Mouse (Mus musculus): ENCODE results near the gene Ikzf2. TPM values are rescaled to one million over a fixed set of nuclear protein-coding genes. Genes with fewer than 3 reads are reported as not detected.

Gene Ikzf2
- polyA plus RNA-seq, 1 experiment from 2014 or later: 2.6 TPM

DNA sequence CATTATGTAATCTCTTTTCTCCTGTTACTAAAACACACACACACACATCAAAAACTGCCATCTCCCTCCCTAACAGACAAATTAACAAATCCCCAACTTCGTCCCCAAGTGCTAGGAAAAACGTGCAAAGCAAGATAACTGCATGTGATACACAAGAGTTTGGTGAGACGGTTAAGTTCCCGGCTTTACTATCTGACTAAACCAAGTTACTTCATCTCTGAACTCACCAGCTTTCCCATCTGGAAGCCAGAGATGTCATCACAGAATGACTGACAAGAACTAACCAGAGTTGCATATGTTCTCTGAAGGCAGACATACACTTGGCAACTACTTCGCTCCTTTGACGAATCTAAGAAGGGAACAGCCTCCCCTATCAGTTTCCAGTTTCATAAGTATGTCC lies 56.5 kb downstream of the Ikzf2 start:
- no peak overlapping the region for H3K4me3 ChIP-seq

DNA sequence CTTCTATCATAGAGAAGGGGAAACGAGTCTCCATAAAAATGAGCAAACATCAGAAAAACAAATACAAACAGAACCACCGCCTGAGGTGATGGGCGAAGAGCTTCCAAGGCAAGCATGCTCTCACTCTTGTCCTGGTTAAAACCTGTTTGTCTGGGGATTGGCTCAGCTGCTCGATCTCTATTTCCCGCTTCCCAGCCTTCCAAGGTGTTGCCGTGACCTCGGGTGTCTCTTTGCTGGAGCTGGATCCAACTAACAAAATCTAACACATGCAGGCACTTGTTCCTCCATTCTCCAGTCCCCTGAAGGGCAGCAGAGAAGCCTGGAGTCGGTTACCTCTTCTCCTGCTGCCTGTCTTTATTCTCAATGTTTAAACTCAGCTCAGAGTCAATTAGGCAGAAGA lies 57.5 kb downstream of the Ikzf2 start:
- no peaks in the 10 kb centered on the region for H3K27me3 ChIP-seq (replicated peaks)

More for the DNA sequence above, 56.5 kb downstream of the Ikzf2 start:
- no peak overlapping the region for H3K9ac ChIP-seq
- no peaks in the 10 kb centered on the region for H3K27me3 ChIP-seq (replicated peaks)
- no peak for ATAC-seq (ENCODE audit: insufficient number of reproducible peaks, low FRiP score)
- H3K36me3 ChIP-seq: no peaks in the 10 kb centered on the region
- H3K27ac ChIP-seq (ENCODE audit: poor library complexity, severe bottlenecking): no peak overlapping the region
- no peaks in the 10 kb centered on the region for H3K9me3 ChIP-seq (replicated peaks)
- H3K4me2 ChIP-seq: no peak overlapping the region
- no peaks in the 10 kb centered on the region for H3K4me1 ChIP-seq (replicated peaks)
- WGBS: 63% methylated on average over 6 of the region's 6 CpGs

DNA sequence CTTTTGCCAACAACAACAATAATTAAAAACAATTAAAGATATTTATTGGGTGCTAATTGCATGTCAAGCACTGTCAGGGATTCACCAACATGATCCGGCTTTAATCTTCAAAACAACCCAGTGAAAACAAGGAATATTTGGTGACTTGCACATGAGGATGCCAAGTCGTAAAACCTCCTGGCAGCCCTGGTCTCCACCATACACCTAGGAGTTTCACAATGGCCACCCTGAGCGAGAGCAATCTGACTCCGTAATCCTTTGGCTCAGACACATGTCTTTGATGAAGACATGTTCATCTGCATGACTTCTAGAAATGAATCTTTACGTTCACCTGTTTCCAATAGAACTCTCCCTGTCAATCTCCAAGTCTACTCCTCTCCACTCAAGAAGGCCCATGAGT lies 75.0 kb downstream of the Ikzf2 start:
- WGBS: 93% methylated on average over 5 of the region's 5 CpGs
- H3K9ac ChIP-seq: no peak overlapping the region
- H3K27me3 ChIP-seq (replicated peaks): no peaks in the 10 kb centered on the region
- H3K9me3 ChIP-seq (replicated peaks): no peaks in the 10 kb centered on the region
- H3K4me3 ChIP-seq: no peak overlapping the region
- H3K36me3 ChIP-seq: no peaks in the 10 kb centered on the region
- H3K4me1 ChIP-seq (replicated peaks): peaks cover 9% of the 10 kb centered on the region
- no peak overlapping the region for H3K27ac ChIP-seq (ENCODE audit: poor library complexity, severe bottlenecking)
- ATAC-seq (ENCODE audit: insufficient number of reproducible peaks, low FRiP score): no peak
- H3K4me2 ChIP-seq: no peak overlapping the region

More for the DNA sequence above, 57.5 kb downstream of the Ikzf2 start:
- Histone ChIP-seq H3K4me1 (replicated peaks) (no peaks in the 10 kb centered on the region), H3K9me3 (replicated peaks) (no peaks in the 10 kb centered on the region), H3K27ac (ENCODE audit: poor library complexity, severe bottlenecking) (no peak overlapping the region), H3K4me3 (no peak overlapping the region), H3K36me3 (no peaks in the 10 kb centered on the region), H3K4me2 (no peak overlapping the region), H3K9ac (no peak overlapping the region)
- 83% methylated on average over 8 of the region's 8 CpGs for WGBS
- ATAC-seq (ENCODE audit: insufficient number of reproducible peaks, low FRiP score): no peak

DNA sequence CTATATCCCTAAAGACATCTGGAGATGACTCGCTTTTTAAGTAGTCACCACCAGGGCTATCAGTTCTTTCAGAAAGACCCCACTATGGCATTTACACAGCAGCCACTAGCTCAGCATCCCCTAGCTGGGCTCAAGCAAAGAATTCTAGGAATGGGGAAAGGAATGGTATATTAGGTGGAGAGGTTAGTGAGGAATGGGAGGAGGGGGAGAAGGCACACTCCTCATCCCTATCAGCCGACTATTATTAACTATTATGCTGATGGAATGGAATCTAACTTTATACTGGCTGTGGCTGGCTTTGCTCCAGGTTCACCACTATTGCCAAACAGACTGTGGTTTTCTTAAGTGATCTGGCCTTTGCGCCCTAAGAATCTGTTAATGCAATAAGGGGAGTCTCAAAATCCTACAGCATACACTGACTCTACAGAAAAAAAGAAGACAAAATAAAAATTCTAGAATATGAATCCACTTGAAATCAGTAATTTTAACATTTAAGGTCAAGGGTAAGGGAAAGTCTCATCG lies 75.8 kb downstream of the Ikzf2 start:
- 58% methylated on average over 4 of the region's 4 CpGs for WGBS
- no peaks in the 10 kb centered on the region for H3K27me3 ChIP-seq (replicated peaks)
- H3K4me2 ChIP-seq: no peak overlapping the region
- H3K9ac ChIP-seq: no peak overlapping the region
- ATAC-seq (ENCODE audit: insufficient number of reproducible peaks, low FRiP score): no peak
- H3K4me3 ChIP-seq: no peak overlapping the region
- no peaks in the 10 kb centered on the region for H3K9me3 ChIP-seq (replicated peaks)
- H3K27ac ChIP-seq (ENCODE audit: poor library complexity, severe bottlenecking): no peak overlapping the region
- no peaks in the 10 kb centered on the region for H3K36me3 ChIP-seq
- peaks cover 9% of the 10 kb centered on the region for H3K4me1 ChIP-seq (replicated peaks)

DNA sequence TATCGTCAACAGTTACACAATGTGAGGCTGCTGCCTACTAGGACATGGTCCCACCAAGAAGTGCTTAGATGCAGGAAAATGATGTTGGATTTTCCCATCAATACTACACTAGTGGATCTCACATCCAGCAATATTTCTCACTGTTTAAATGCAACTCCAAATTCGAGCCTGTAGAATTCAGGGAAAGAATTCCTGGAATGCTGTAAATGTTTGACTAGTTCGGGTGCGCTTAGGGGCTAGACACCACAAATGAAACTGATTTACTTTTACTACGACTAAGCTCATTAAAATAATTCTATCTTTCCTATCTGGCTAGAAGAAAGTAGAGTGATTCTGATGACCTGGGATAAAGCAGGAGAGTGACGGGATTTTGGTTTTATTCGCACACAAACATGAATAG lies 76.3 kb downstream of the Ikzf2 start:
- H3K27ac ChIP-seq (ENCODE audit: poor library complexity, severe bottlenecking): no peak overlapping the region
- no peak for ATAC-seq (ENCODE audit: insufficient number of reproducible peaks, low FRiP score)
- no peaks in the 10 kb centered on the region for H3K9me3 ChIP-seq (replicated peaks)
- H3K4me2 ChIP-seq: no peak overlapping the region
- peaks cover 9% of the 10 kb centered on the region for H3K4me1 ChIP-seq (replicated peaks)
- no peaks in the 10 kb centered on the region for H3K36me3 ChIP-seq
- no peaks in the 10 kb centered on the region for H3K27me3 ChIP-seq (replicated peaks)
- no peak overlapping the region for H3K4me3 ChIP-seq
- no peak overlapping the region for H3K9ac ChIP-seq
- WGBS: 66% methylated on average over 7 of the region's 7 CpGs

DNA sequence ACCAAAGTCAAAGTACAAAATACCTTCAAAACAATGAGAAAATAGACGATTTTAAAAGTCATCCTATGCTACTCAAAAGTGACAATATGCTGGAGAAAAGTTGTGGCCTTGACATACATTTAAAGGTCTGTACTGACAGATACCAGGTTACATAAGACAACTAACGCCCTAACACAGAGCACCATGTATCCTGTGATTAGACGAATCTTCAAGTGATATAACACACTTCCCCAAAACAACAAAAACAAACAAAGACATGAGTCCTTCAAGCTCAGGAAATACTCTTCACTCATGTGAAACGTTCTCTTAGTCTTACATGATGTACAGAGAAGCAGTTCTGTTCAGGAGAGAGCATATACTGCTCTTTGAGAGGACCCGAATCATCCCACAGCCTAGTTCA lies 78.2 kb downstream of the Ikzf2 start:
- H3K4me3 ChIP-seq: no peak overlapping the region
- H3K4me2 ChIP-seq: no peak overlapping the region
- H3K9me3 ChIP-seq (replicated peaks): no peaks in the 10 kb centered on the region
- peaks cover 13% of the 10 kb centered on the region for H3K4me1 ChIP-seq (replicated peaks)
- ATAC-seq (ENCODE audit: insufficient number of reproducible peaks, low FRiP score): no peak
- no peak overlapping the region for H3K9ac ChIP-seq
- no peaks in the 10 kb centered on the region for H3K27me3 ChIP-seq (replicated peaks)
- no peaks in the 10 kb centered on the region for H3K36me3 ChIP-seq
- 63% methylated on average over 5 of the region's 5 CpGs for WGBS
- H3K27ac ChIP-seq (ENCODE audit: poor library complexity, severe bottlenecking): no peak overlapping the region

DNA sequence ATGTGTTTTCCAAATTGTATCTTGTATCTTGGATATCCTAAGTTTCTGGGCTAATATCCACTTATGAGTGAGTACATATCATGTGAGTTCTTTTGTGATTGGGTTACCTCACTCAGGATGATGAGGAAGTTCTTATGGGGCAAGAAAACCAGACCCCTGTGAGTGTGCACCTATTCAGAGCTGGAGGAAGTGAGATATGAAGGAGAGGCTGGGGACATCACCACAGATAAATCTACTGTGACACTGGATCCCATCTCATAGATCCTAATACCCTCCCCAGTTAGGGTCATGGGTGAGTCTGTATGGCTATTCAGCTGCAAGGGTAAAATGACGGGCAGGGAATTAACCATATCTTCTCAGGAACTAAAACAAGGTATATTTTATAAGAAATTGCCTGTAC lies 80.2 kb downstream of the Ikzf2 start:
- no peak overlapping the region for H3K4me3 ChIP-seq
- peaks cover 17% of the 10 kb centered on the region for H3K4me1 ChIP-seq (replicated peaks)
- H3K9ac ChIP-seq: no peak overlapping the region
- no peak for ATAC-seq (ENCODE audit: insufficient number of reproducible peaks, low FRiP score)
- no peaks in the 10 kb centered on the region for H3K36me3 ChIP-seq
- no peak overlapping the region for H3K27ac ChIP-seq (ENCODE audit: poor library complexity, severe bottlenecking)
- 82% methylated on average over 1 of the region's 1 CpGs for WGBS
- H3K4me2 ChIP-seq: no peak overlapping the region
- H3K27me3 ChIP-seq (replicated peaks): no peaks in the 10 kb centered on the region
- H3K9me3 ChIP-seq (replicated peaks): no peaks in the 10 kb centered on the region

DNA sequence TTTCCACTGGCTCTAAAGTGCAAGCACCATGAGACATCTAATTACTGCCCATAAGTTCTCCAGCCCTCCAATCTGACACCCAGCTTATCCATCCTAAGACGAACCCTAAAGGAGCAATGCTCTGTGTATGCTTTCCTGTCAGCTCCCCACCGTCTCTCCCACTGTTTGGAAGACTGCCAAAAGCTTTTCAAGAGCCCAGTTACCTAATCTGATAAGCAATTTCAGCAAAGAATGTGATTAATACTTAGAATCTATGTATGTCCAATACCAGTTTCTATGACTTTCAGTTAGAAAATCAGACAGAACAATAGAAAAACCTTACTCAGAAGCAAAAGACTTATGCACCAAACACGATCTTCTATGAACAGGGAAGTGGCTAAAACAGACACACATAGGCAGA lies 82.8 kb downstream of the Ikzf2 start:
- Histone ChIP-seq H3K9ac (no peak overlapping the region), H3K4me1 (replicated peaks) (0 out of 2 replicates have a peak, but pooled peaks cover 12% of the 10 kb centered on the region), H3K36me3 (no peaks in the 10 kb centered on the region), H3K4me3 (no peak overlapping the region), H3K9me3 (replicated peaks) (no peaks in the 10 kb centered on the region), H3K27me3 (replicated peaks) (no peaks in the 10 kb centered on the region), H3K4me2 (no peak overlapping the region), H3K27ac (ENCODE audit: poor library complexity, severe bottlenecking) (no peak overlapping the region)
- no peak for ATAC-seq (ENCODE audit: insufficient number of reproducible peaks, low FRiP score)
- 23% methylated on average over 3 of the region's 3 CpGs for WGBS

DNA sequence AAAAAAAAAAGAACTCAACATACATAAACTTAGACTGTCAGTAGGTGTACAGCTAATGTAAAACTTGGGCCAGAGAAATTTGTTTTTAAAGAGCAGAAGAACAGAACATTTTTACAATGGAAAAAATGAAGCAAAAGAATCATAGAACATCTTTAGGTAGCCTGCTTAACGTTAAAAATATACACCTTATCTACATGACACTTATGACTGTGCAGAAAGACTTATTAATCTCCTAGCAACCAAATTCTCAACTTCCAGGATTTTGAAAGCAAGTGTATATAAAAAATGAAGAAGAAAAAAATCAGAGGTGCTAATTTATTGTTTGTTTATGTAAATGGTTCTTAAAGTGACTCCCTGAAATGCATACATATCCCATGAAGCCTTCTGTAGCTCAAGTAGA lies 86.1 kb downstream of the Ikzf2 start:
- Histone ChIP-seq H3K27ac (ENCODE audit: poor library complexity, severe bottlenecking) (no peak overlapping the region), H3K9me3 (replicated peaks) (no peaks in the 10 kb centered on the region), H3K27me3 (replicated peaks) (no peaks in the 10 kb centered on the region), H3K4me3 (no peak overlapping the region), H3K4me1 (replicated peaks) (0 out of 2 replicates have a peak, but pooled peaks cover 8% of the 10 kb centered on the region), H3K4me2 (no peak overlapping the region), H3K36me3 (no peaks in the 10 kb centered on the region), H3K9ac (no peak overlapping the region)
- ATAC-seq (ENCODE audit: insufficient number of reproducible peaks, low FRiP score): no peak
- WGBS: 36% methylated on average over 1 of the region's 1 CpGs

DNA sequence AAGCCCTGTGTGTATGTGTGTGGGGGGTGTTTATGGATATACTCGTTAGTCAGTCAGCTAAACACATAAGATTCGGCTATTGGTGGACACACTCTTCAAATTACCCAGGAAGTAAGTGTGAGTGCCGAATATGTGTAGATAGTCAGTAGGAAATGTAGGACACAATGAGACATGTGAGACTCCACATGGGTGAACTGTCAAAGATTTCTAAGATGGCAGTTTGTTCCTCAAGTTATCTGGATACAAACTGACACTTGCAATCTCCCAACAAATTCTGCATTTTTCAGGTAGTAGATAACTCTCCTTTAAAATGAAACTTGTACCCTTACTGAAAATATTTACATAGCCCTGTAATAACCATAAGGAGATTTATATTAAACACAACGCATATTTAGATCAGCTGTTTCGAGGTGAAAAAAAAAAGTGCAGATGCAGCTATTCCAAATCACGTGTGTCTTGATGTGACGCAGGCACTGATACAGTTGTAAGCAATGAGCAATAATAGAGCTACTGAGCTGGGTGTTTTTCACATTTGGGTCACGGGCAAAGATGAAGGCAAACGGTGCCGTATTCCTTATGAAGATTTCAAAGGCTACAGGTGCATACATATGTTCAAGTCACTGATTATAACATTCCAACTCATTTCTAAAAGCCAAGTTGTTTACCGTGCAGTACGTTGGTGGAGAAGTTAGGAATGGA lies 87.8 kb downstream of the Ikzf2 start:
- Histone ChIP-seq H3K4me3 (no peak overlapping the region), H3K4me1 (replicated peaks) (0 out of 2 replicates have a peak, but pooled peaks cover 8% of the 10 kb centered on the region), H3K4me2 (no peak overlapping the region), H3K9ac (no peak overlapping the region), H3K36me3 (no peaks in the 10 kb centered on the region), H3K27me3 (replicated peaks) (no peaks in the 10 kb centered on the region), H3K27ac (ENCODE audit: poor library complexity, severe bottlenecking) (no peak overlapping the region), H3K9me3 (replicated peaks) (no peaks in the 10 kb centered on the region)
- ATAC-seq (ENCODE audit: insufficient number of reproducible peaks, low FRiP score): no peak
- WGBS: 86% methylated on average over 12 of the region's 12 CpGs

DNA sequence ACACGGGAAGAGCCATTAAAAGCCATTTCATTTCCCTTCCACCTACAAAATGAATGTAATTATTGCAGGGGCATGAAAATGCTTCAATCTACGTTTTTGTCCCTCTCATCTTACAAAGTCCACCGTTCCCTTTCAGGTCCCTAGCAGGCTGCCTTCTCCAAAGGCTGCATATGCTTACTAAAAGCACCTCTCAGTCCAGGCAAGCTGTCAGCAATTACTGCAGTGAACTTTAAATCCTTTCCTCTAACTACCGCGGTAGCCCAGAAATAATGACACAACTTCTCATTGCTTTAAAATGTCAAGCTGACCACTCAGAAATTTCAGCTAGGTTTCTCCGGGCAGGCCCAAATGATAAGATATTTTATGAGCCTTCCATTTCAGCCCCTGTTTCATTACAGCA lies 95.2 kb downstream of the Ikzf2 start:
- WGBS: 64% methylated on average over 6 of the region's 6 CpGs
- H3K27ac ChIP-seq (ENCODE audit: poor library complexity, severe bottlenecking): no peak overlapping the region
- no peaks in the 10 kb centered on the region for H3K9me3 ChIP-seq (replicated peaks)
- no peaks in the 10 kb centered on the region for H3K27me3 ChIP-seq (replicated peaks)
- no peak overlapping the region for H3K9ac ChIP-seq
- H3K36me3 ChIP-seq: no peaks in the 10 kb centered on the region
- ATAC-seq (ENCODE audit: insufficient number of reproducible peaks, low FRiP score): no peak
- peaks cover 11% of the 10 kb centered on the region for H3K4me1 ChIP-seq (replicated peaks)
- no peak overlapping the region for H3K4me2 ChIP-seq
- H3K4me3 ChIP-seq: no peak overlapping the region

DNA sequence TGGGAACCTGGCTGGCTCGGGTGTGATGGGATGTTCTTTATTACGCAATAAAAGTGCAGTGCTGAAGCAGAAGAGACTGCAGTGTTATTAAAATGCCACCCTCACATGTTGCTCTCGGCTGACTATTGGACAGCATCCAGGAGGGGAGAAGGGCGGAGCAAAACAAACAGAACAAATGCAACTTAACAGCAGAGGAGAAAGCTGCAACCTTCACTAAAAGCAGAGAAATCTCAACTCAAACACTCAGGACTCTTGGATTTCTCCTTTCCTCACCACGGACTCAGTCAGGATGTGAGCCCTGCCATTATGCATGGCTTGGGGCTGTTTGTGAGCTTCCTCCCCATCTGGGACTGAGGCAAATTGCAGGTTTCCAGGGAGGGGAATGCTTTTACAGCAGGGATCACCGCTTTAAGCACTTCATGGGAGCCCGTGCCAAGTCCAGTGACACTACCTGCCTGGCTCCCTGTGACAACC lies 95.7 kb downstream of the Ikzf2 start:
- H3K4me1 ChIP-seq (replicated peaks): peaks cover 11% of the 10 kb centered on the region
- H3K27me3 ChIP-seq (replicated peaks): no peaks in the 10 kb centered on the region
- no peaks in the 10 kb centered on the region for H3K9me3 ChIP-seq (replicated peaks)
- 60% methylated on average over 7 of the region's 7 CpGs for WGBS
- H3K27ac ChIP-seq (ENCODE audit: poor library complexity, severe bottlenecking): no peak overlapping the region
- H3K4me3 ChIP-seq: no peak overlapping the region
- no peak for ATAC-seq (ENCODE audit: insufficient number of reproducible peaks, low FRiP score)
- no peak overlapping the region for H3K4me2 ChIP-seq
- no peaks in the 10 kb centered on the region for H3K36me3 ChIP-seq
- no peak overlapping the region for H3K9ac ChIP-seq

Data from heart, embryonic 12.5 days (tissue).